Mouse (Mus musculus) myocyte (in vitro differentiated cells): ENCODE measurements around the gene Gm9833.

ENCODE experiments used
- CEBPB ChIP-seq: IDR thresholded peaks from 2 replicates; pipeline ENCODE4 v1.6.1; 2011; ENCODE audit warnings: mild to moderate bottlenecking, moderate library complexity; ENCODE audit not compliant: poor library complexity, insufficient read depth, severe bottlenecking
- E2F4 ChIP-seq: IDR thresholded peaks from one replicate; pipeline ENCODE4 v1.6.1; 2011; ENCODE audit warnings: mild to moderate bottlenecking, control low read depth, moderate library complexity; ENCODE audit not compliant: insufficient read depth
- MAX ChIP-seq: IDR thresholded peaks from one replicate; pipeline ENCODE4 v1.6.1; 2011; ENCODE audit warnings: low read depth, mild to moderate bottlenecking, control low read depth
- POLR2A ChIP-seq: IDR thresholded peaks from one replicate; pipeline ENCODE4 v1.6.1; 2011; ENCODE audit warnings: low read depth, mild to moderate bottlenecking, control low read depth, moderate library complexity; ENCODE audit not compliant: insufficient read length
- REST ChIP-seq: IDR thresholded peaks from one replicate; pipeline ENCODE4 v1.6.1; 2011; ENCODE audit warnings: mild to moderate bottlenecking, control low read depth, moderate library complexity; ENCODE audit not compliant: insufficient read depth, insufficient read length
- TCF12 ChIP-seq: IDR thresholded peaks from one replicate; pipeline ENCODE4 v1.6.1; 2011; ENCODE audit warnings: mild to moderate bottlenecking, control low read depth; ENCODE audit not compliant: poor library complexity, insufficient read depth, severe bottlenecking
- USF1 ChIP-seq: IDR thresholded peaks from one replicate; pipeline ENCODE4 v1.6.1; 2011; ENCODE audit warnings: low read depth, mild to moderate bottlenecking, control low read depth, moderate library complexity

- TF ChIP-seq POLR2A: no peak
- no peak for TF ChIP-seq TCF12
- TF ChIP-seq USF1: no peak
- TF ChIP-seq E2F4: no peak
- TF ChIP-seq MAX: no peak
- TF ChIP-seq REST: no peak
- TF ChIP-seq CEBPB: no peak
Measured at GRCm38 (mm10) chr3:10123615-10124014, 35.7 kb downstream of the Gm9833 start.
